Mouse (Mus musculus) brain, embryonic 14.5 days (tissue): Measurements from ENCODE around the gene Camta1. TPM values are rescaled to one million over a fixed set of nuclear protein-coding genes. Genes with fewer than 3 reads are reported as not detected.

Source experiments
- DNase-seq: peaks from one replicate; pipeline ENCODE4 v3.0.0-alpha.2; 2011; ENCODE audit warnings: low read depth
- CTCF ChIP-seq: fragments of 200-500 bp; IDR thresholded peaks from 2 replicates; pipeline ENCODE4 v1.5.1; 2012; ENCODE audit warnings: inconsistent platforms, mild to moderate bottlenecking, moderate library complexity, borderline replicate concordance; ENCODE audit not compliant: insufficient read depth, insufficient read length; ENCODE audit errors: extremely low read depth
- POLR2A ChIP-seq: fragments of 200-500 bp; IDR thresholded peaks from 2 replicates; pipeline ENCODE4 v1.6.1; 2012; ENCODE audit warnings: mild to moderate bottlenecking, inconsistent platforms, borderline replicate concordance; ENCODE audit not compliant: poor library complexity, insufficient read depth, insufficient read length, severe bottlenecking; ENCODE audit errors: extremely low read depth
- polyA plus RNA-seq: library from polyadenylated mRNA; depleted of rRNA; stranded (reverse); fragments of >200 nt; gene quantifications from 2 replicates; pipeline ENCODE4 v1.2.3, GENCODE M21; 2012

Camta1 gene
- polyA plus RNA-seq, 1 experiment: 92.9 TPM

DNA sequence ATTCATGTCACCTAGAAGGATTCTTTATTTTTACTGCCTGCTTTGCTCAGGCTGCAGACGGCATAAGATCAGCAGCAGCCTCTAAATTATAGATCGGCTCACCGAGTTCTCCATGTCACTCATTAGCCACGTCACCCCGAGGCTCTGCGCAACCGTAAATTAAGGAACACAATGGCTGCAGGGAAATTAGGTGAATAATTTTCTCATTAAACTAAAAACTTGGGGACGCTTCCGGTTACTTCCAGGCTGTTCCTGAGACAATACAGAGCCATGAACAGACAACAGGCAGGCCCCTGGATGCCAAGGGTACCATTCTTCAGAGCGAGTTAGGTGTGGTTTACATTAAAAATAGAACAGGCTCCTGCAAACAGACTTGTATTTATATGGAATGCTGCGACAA, 472.3 kb downstream of the Camta1 start:
- TF ChIP-seq CTCF (no peak), POLR2A (no peak)
- DNase-seq: peak; percentile 66

DNA sequence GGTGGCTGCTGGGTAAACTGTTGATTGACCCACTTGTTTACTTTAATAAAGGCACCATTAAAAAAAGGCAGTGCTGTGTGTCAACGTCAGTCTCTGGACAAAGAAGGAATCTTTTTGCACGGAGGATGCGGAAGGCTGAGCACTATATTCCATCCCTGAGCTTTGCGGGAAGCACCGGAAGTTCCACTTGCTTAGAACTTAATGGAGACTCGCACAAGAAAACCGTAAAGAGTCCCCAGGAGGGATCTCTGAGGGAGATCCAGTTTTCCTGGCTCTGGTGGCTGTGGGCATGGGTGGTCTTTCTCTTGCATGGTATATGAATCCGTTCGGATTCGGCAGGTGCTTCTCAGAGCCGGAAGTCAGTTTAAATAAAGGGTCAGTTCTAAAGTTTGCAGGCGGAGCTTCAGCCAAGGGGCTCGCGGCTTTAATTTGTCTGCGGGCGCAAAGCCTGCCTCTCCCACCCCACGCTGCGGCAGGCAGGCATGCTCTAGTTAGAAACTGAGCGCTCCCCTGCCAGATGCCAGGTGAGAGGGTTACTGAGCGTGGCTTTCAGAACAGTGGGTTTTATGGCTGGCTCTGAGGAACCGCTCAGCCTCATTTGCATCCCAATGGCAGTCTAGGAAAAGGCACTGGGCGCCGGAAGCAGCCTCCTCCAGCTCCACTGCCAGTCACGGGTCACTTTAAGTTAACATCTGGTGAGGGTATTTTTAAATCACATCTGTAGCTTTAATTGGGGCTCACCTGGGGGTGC, 474.8 kb downstream of the Camta1 start:
- peak; percentile 70 for DNase-seq
- no peak for TF ChIP-seq CTCF
- no peak for TF ChIP-seq POLR2A

DNA sequence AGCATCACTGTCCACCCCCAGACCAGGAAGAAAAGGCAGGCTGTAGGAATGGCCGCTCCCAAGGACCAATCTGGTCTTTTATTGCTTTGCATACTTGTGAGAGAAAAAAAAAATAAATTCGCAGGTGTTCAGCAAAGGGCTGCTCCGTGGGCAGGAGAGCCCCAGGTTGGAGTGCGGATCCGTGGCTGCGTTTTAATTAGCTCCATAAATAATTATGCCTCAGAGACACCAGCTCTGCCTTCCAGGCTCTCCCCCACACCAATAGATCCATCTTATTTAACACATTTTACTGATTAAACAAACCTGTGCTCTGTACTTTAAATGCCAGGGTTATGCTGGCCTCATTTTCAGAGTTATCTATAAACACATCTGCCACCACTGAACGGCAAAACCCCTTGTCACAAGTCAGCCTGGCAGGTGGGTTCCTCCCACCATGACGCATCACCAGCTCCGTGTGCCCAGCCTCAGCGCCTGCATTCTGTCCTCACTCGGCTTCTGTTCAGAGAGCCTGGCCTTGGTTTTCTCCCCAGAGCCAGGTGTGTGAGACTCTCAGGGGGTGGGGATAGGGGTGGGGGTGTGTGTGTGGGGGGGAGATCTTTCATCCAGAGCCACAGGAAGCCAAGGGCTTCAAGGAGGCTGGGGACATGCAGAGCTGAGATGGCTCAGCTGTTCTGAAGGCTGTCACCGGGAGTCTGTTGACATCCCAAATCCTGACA, 475.5 kb downstream of the Camta1 start:
- DNase-seq: peak; percentile 68
- no peak for TF ChIP-seq CTCF
- no peak for TF ChIP-seq POLR2A

DNA sequence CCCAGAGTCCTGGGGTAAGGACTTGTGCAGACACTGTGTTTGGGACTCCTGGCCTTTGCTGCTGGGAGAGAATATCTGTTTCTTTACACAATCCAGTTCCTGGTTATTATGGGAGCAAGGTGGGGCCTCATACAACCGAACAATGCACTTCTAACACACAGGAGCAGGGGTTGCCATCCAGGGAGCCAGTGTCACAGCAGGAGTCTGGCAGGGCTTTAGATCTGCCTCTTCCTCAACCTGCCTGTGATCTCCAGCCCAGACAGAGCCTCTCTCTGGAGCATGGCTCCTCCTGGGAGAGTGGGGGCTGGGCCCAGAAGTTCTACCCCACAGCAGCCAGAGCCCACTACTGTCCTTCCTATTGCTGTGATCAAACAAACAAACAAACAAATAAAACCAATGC, 483.9 kb downstream of the Camta1 start:
- no peak for DNase-seq

DNA sequence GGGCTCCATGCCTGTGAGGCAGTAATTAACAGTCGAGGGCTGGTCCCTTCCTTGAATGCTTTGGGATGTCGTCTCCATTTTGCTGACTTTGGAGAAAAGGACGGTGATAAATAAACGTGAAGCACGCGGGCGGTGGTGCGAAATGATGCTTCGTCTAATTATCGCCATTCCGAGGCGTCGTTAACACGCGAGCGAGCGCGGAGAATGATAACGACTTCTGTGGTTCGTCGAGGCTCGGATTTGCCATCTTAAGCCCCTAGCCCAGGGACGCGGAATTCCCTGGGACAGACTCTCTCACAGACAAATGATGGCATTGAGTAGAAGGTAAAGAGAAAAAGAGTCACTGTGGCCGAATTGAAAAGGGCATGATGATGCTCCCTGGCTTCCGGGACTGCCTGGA, 485.4 kb downstream of the Camta1 start:
- DNase-seq: peak; percentile 60
- no peak for TF ChIP-seq CTCF
- TF ChIP-seq POLR2A: no peak

More for the DNA sequence above, 483.9 kb downstream of the Camta1 start:
- TF ChIP-seq POLR2A (no peak), CTCF (no peak)

DNA sequence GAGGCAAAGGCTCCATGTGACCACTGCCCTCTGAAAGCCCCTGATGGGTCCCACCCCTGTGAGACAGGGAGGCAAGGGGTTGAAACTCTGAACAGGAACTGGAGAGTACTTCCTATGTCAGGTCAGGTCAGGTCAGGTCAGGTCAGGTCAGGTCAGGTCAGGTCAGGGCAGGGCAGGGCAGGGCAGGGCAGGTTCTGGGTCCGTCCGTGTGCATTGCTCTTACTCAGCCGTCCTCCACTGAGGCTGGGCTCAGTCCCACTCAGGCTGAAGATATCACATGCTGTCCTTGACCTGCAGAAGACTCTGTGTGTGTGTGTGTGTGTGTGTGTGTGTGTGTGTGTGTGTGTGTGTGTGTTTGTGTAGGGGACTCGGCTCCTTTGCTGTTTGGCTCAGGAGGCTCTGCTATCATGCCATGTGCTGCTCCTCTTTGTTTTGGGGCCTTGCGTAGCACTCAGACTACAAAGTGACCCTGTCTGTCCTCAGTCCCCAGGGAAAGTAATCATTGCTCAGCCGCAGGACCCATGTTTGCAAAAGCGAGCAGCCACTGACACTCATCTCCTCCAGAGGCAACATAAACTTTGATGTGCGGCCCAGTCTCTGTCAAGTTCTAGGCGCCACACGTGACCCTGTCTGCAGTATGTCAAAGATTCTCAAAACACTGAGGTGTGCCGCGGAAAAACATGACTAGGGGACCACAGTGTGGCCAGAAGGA, 488.7 kb downstream of the Camta1 start:
- no peak for TF ChIP-seq CTCF
- TF ChIP-seq POLR2A: no peak
- no peak for DNase-seq

DNA sequence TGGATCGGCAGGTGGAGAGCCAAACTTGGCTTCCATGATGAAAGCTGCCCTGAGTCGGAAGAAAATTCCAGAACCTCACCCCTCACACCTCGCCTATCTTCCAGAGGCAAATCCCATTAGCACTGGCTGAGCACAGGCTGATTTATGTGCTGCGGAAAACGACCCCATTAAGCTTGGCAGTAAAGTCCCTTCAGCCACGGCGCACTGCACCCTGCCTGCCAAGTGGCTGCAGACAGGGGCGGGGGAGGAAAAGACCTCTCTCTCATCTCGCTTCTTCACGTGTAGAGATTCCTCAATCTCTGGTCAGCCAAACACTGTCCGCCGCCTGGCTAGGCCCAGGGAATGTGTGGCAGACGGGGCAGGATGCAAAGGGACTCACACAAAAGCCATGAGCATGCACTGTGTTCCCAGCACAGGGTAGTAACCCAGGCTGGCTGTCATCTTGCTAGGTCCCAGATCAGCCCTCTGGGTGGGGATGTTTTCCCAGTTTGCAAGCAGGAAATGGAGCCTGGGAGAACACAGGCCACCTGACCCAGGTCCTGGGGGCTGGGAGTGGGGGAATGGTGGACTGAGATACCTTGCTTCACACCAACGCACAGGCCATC, 494.6 kb downstream of the Camta1 start:
- DNase-seq: no peak
- TF ChIP-seq POLR2A: no peak
- no peak for TF ChIP-seq CTCF

DNA sequence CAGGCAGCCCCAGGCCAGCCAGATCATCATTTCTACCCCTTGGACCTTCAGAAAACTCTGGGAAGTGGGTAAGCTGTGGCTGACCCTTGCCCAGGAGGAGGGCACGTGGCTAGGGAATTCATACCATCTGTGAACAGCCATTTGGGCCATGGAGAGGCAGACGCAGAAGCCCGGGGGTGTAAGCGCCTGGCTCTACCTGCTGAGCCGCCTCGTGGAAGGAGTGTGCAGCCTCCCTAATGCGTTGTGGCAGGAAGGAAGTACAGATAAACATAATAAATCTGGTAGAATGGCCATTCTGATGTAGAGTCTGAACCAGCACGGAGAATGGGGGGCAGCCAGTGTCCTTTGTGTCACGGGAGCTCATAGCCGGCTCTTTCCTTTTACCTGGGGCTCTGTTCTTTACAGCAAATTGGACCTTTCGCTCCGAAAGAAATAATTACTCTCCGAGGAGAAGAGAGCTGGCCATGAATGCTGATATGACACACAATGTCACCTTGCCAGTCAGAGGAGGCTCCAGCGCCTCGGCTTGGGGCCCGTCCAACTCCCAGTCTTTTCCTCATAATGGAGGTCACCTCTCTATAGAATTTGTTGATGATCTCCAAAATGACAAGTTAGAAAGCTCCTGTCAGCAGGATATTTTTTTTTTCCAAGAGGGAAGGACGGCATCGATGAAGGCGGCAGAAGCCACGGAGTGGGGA, 500.6 kb downstream of the Camta1 start:
- peak; percentile 62 for DNase-seq

DNA sequence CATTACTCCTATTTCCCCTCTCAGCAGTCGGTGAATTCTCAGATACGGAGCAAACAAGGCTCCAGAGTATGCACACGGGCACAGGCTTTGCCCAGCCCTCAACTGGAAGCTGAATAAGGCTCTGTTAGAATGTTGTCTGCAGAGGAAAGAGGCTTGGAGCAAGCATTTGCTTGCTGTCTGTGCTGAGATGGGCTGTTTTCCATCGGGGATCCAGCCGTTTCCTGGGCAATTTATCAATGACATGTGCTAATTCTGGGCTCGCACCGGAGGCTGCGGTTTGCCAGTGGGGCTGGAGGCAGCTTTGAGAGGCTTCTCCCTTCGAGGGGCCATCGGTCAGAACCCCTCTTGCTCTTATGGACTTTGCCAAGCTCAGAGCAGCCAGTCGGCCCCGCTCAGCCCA, 506.2 kb downstream of the Camta1 start:
- DNase-seq: peak; percentile 44
- TF ChIP-seq CTCF: no peak
- no peak for TF ChIP-seq POLR2A

More for the DNA sequence above, 500.6 kb downstream of the Camta1 start:
- TF ChIP-seq POLR2A (no peak), CTCF (no peak)

DNA sequence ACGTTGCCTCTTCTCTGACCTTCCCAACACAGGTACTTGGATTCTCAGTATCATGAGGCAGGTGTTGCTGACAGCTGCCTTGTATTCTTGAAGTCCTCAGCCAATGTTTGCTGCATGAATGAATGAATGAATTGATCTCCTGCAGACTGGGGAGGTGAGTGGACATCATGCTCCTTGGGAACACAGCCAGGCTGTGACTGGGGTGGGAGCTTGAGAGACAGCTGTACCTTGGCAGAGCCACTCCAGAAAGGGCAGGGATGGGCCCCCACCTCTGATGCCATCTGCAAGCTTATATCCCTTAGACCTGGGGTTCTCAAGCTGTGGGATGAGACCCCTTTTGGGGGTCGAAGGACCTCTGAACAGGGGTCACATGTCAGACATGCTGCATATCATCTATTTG, 508.9 kb downstream of the Camta1 start:
- no peak for DNase-seq
- TF ChIP-seq CTCF: no peak
- TF ChIP-seq POLR2A: no peak
